Mouse (Mus musculus) common myeloid progenitor, adult 5-6 weeks (primary cell): ENCODE results near the gene Lad1. TPM values are rescaled to one million over a fixed set of nuclear protein-coding genes. Genes with fewer than 3 reads are reported as not detected.

Experiments
- ATAC-seq: replicated peaks from 2 replicates; pipeline ENCODE4 v1.8.0; 2016; ENCODE audit warnings: low read depth, mild to moderate bottlenecking, moderate TSS enrichment, inconsistent platforms; ENCODE audit not compliant: poor library complexity, severe bottlenecking
- total RNA-seq: library from RNA; stranded (forward); fragments of 200-1000, 187-1606 nt; gene quantifications from 2 replicates; pipeline ENCODE4 v1.2.3, GENCODE M21; 2017

Gene Lad1
- total RNA-seq, 1 experiment from 2014 or later, result not detected

GRCm38 (mm10) chr1:135864830-135865229 lies 46.4 kb downstream of the Lad1 start:
- no peak for ATAC-seq

GRCm38 (mm10) chr1:135865518-135866194 lies 47.3 kb downstream of the Lad1 start:
- ATAC-seq, result peak; percentile 93

DNA sequence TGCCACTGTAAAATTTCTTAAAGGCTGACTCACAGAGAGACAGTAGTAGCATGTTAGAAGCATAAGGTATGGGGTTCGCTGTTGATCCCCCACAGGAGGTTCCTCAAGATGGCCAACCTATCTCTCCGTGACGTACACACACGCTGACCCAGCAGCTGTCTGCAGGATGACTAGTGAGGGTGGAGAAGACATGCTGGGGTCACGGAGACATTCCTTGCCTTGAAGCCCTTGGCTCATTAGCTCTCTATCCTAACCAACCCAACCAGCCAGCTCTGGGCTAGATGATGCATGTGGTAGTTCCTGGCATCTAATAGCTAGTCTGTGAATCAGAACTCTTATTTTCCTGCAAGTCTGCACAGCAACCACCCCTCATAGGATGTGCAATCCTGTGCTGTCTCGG lies 50.2 kb downstream of the Lad1 start:
- ATAC-seq, result no peak

GRCm38 (mm10) chr1:135872991-135873390 lies 54.6 kb downstream of the Lad1 start:
- no peak for ATAC-seq

GRCm38 (mm10) chr1:135877248-135877647 lies 58.9 kb downstream of the Lad1 start:
- ATAC-seq, result no peak

DNA sequence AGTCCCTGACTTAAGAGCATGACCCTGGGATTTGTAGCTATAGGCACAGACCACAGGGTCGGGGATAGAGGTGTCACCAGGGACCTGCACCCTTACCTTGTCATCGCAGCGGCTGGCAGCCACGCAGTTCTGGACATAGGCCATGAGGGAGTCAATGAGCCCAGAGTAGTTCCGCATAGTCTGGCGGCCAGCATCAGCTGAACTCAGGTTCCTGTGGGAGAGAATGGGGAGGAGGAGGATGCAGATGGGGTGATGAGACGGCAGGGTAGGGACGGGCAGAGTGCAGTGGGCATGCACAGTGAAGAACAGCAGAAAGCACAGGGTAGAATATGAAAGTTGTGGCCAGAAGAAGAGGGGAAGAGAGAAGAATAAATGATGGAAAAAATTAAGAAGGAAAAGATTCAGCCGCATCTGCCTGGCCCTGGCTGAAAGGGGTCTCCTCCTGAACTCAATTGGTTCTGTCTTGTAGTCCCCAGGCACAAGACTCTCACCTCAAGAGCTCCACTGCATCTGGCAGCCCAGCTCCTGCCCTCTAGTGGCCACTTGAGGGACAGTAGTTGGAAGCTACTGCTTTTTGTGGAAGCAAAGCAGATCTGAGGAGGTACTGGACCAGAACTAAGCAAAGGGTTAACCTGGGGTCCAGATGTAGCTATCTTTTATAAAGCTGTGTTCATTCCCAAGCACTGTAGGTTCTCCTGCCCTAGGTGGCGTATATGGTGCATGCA lies 64.1 kb downstream of the Lad1 start:
- peak; percentile 90 for ATAC-seq

Other genes starting within 250 kb of the Lad1 start
- gene Nav1, start 211.3 kb upstream of the Lad1 start, total RNA-seq, result 6.2 and 7.7 TPM in 2 replicates
- 161 and 170 TPM in 2 replicates for gene Csrp1, start 98.5 kb upstream of the Lad1 start, total RNA-seq
- 1.6 and 2.2 TPM in 2 replicates for gene Phlda3, start 52.5 kb upstream of the Lad1 start, total RNA-seq
- not detected in 2 replicates for gene Tnni1, start 39.2 kb upstream of the Lad1 start, total RNA-seq
- gene Tnnt2, start 17.8 kb downstream of the Lad1 start, total RNA-seq, result not detected in 2 replicates
- gene Pkp1, start 100.6 kb downstream of the Lad1 start, total RNA-seq, result not detected in 2 replicates
- gene Igfn1, start 187.7 kb downstream of the Lad1 start, total RNA-seq, result not detected in 2 replicates
- gene Tmem9, start 189.6 kb downstream of the Lad1 start, total RNA-seq, result 20.9 and 22.0 TPM in 2 replicates
- gene Ascl5, start 232.2 kb downstream of the Lad1 start, total RNA-seq, result not detected in 2 replicates
- gene Cacna1s, start 234.2 kb downstream of the Lad1 start, total RNA-seq, result not detected in 2 replicates